Mouse (Mus musculus): ENCODE results near the gene 4931409K22Rik.

The 4931409K22Rik gene

DNA sequence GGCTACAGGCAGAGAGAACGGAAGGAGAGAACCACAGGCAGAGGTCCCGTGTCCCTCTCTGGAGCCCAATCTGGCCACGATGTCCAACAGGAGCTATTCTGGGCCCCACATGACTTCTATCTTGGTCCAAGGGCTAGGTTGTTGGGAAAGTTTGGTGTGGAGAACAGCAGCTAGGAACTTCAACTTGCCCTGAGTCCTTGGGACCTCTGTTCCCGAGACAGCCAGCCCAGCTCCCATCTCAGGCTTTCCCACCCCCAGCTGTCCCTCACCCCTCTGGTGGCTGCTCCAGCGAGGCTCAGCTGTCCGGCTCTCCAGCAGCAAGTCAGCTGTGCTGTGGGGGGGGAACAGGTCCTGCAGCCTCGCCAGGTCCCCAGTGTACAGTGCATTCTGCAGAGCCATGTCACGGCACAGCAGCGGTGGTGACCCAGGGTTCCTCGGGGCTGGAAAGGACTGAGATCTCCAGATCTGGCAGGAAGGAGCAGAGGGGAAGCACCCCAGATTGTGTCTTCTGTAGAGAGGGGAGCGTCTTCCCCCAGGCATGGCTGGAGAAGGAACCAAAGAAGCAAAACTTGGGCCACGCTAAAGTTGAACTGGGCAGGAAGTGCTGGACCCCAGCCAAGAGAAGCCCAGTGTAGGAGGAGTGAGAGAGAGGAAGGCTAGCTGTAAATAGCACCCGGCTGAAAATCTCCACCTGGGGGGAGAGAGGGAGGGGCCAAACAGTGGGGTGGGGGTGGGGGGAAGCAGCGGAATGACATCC, 16.0 kb downstream of the 4931409K22Rik start, which contains the start of gene Asb10:
Gene Asb10, minus strand, starts transcription at position 592 of the 757 bp plus-strand sequence.
- DNase-seq (ENCODE audit: low read depth, low spot score): no peak

DNA sequence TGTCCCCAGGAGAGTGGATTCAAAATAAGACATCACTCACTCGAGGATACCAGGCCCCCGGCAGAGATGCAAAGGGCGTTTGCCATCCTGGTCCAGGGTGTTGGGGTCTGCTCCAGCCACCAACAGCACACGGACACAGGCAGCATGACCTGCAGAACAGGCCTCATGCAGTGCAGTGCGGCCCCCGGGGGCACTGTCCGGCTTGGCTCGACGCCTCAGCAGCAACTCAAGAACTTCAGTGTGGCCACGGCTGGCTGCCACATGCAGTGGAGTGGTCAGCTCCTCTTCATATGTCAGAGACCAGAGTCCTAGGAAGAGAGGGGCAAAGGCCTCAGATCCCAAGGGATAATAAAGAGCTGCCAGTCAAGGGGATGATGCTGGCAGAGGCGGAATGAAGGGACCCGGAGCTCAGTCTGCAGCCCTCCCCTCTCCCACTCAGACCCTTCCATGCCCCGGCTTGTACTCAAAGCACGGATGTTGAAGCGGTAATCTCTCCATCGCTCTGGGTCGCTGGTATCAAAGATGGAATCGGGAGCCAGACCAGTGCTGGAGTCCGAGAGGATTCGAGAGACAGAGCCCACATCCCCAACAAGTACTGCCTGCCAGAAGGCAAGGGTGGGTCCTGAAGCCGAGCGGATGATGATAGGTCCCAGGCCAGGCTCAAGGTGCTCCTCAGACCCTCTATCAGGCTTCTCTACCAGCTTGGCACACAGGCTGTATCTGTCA, 16.9 kb downstream of the 4931409K22Rik start:
- DNase-seq (ENCODE audit: low read depth, low spot score): no peak

DNA sequence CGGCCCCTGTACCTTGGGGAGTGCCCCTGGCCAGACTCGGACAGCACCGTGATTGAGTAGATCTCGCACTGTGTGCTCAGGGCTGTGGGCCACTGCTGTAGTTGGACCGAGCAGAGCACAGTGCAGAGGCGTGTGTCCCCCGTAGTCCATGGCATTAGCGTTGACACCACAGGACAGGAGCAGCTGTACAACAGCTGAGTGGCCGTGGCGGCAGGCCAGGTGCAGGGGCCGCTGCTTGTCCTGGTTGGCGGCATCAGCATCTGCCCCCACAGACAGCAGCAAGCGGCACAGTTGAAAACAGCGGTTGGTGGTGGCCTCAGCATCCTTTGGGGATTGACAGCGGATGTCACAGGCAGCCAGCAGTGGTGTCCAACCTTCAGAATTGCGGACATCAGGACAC, 19.0 kb downstream of the 4931409K22Rik start:
- no peak for DNase-seq (ENCODE audit: low read depth, low spot score)

DNA sequence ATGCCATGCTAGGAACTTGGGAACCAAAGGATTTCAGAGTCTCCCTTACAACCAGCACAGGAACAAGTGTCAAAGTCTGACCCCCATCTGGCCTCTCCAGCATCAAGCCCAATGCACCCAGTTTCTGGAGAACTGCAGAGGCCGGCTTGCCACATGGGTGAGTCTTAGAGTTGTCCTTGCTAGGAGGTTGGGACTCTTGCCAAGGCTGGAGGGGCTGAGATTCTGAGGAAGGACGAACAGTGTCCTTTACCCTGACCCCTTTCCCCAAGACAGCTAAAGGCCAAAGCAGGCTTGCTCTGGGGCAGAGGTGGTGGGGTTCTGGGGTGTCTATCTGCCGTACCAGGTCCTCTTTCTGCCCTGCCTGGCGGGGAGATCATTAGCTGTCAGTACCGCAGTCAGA, 20.1 kb downstream of the 4931409K22Rik start:
- DNase-seq (ENCODE audit: low read depth, low spot score): no peak

DNA sequence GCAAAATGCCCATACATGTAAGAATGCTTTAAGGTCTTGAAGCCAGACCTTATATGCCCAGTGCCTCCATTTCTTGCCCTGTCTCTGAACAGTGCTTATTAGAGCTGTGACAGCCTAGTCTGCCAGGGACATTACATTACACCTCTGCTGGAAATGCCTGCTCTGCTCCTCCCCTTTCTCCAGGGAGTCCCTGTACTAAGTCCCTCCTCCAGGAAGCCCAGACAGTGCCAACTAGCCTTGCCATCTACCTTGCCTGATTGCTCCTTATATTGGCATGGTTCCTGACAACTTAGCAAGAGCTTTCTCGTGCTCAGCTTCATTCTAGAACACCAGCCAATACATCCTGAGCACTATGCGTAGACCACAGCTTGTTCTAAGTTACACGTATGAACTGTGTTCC, 20.9 kb downstream of the 4931409K22Rik start:
- no peak for DNase-seq (ENCODE audit: low read depth, low spot score)

DNA sequence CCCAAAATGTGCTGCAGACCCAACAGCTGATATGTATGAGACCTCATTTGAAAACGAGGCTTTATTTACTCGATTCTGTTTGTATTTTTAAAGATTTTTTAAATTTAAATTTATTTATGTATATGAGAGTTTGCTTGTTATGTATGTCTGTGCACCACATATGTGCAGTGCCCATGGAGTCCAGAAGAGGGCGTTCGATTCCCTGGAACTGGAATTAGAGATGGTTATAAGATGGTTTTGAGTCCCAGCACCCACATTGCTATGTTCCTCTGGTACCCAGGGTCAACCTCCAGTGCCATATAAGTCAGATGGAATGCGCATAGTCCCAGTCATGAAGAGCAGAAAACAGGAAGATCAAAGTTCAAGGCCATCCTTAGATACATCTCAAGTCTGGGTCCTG, 22.3 kb downstream of the 4931409K22Rik start:
- peak; percentile 18 for DNase-seq (ENCODE audit: low read depth, low spot score)

DNA sequence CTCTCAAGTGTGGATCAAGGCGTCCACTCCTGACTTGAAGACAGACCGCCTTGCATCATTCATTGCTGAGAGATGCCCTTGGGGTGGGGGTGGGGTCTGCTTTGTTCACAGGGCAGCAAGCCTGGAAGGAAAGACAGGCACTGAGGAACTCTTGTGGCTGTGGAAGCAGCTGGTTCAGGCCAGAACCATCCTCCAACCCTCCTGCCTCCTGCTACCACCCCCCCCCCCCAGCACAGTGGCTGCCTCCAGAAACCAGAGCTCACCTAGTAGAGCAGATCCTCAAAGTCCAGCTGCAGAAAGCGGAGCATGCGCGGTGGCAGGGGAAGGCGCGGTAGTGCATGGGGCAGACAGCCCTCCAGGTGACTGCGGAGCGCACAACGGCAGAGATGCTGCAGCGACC, 23.2 kb downstream of the 4931409K22Rik start:
- no peak for DNase-seq (ENCODE audit: low read depth, low spot score)

DNA sequence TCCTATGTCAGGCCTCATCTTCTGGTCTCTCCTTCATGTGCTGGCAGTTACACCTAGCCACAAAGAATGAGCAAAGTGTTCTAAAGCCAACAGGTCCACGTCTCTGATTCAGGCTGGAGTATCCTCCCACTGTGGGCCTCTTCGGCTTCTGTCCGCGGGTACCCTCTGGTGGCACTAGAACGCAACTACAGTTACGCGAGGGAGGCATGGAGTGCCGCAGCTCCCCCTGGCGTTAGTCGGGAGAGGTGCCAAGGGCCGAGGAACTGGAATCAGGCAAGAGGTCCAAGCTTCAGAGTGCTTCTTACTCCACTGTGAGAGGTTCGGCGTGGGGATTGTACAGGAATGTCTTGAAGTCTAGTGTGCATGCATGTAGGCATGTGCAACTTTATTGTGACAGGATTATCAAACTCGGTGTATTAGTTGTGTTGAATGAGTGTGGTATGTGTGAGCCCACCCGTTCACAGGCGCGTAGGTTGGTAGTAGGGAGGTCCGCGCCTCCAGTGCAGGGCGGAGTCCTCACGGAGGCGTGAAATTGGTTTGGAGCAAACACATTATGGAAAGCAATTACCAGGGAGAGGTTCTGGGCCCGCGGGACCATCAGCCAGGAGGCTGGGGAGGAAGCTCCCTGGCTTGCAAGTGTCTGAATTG, 26.4 kb downstream of the 4931409K22Rik start:
- DNase-seq (ENCODE audit: low read depth, low spot score): peak; percentile 82

DNA sequence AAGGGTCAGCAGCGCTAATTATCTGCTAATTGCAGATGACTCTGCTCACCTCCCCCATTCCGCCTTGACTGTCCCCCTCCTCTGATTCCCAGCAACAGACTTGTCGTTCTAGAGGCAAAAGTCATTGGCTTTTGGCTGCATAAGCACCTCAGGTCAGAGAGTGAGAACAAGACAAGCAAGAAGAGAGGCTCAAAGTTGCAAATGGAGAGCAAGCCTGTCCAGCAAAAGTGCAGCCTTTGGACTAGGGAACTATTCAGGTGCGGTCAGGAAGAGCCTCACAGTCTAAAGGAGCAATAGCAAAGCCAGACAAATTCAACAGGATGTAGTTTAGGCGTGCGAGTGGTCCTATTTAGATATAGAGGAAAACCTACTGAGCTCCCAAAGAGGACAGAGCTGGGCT, 28.8 kb downstream of the 4931409K22Rik start:
- no peak for DNase-seq (ENCODE audit: low read depth, low spot score)

DNA sequence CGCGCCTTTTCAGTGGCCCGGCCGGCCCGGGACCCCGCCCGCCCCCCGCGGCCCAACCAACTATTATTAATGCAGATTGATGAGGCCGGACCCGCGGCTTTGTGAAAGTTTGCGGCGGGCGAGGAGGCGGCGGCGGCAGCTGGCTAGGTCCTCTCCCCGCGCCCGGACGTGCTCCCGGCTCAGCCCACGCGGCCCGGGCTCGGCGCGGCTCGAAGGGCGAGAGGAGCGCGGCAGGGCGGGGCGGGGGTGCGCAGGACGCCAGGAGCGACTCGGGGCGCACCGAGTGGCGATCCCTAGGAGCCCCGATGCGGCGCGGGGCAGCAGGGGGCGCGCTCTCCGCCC, 29.7 kb downstream of the 4931409K22Rik start, which contains the start of gene Gbx1:
Gene Gbx1, minus strand, starts transcription at position 314 of the 342 bp plus-strand sequence.
- DNase-seq (ENCODE audit: low read depth, low spot score): no peak

DNA sequence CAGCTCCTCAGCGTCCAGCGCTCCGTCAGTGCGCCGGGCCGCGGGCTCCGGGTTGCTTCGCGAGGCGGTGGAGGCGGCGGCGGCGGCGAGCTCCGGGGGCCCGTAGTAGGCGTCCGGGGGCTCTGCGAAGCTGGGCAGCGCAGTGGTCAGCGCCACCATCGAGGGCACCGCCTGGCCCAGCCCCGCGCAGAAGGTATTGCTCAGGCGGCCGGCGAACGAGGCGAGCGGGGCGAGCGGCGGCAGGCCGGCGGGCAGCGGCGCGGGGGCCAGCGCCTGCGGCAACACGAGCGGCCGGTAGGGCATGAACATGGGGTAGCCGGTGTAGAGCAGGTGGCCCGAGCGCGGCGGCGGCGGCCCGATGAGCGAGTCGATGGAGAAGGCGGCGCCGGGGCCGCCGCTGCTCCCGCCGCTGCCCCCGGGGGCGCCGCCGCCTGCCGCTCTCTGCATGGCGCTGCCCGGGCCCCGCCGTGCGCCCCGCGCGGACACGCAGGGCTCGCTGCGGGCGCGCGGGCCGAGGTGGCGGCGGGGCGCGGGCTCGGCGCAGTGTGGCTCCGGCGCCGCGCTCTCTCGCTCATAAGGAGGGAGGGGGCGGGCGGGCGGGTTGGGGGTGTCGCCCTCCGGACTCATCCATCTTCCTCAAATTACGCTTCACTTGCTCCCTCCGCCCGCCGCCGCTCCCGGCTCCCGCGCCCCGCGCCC, 30.3 kb downstream of the 4931409K22Rik start:
- no peak for DNase-seq (ENCODE audit: low read depth, low spot score)

DNA sequence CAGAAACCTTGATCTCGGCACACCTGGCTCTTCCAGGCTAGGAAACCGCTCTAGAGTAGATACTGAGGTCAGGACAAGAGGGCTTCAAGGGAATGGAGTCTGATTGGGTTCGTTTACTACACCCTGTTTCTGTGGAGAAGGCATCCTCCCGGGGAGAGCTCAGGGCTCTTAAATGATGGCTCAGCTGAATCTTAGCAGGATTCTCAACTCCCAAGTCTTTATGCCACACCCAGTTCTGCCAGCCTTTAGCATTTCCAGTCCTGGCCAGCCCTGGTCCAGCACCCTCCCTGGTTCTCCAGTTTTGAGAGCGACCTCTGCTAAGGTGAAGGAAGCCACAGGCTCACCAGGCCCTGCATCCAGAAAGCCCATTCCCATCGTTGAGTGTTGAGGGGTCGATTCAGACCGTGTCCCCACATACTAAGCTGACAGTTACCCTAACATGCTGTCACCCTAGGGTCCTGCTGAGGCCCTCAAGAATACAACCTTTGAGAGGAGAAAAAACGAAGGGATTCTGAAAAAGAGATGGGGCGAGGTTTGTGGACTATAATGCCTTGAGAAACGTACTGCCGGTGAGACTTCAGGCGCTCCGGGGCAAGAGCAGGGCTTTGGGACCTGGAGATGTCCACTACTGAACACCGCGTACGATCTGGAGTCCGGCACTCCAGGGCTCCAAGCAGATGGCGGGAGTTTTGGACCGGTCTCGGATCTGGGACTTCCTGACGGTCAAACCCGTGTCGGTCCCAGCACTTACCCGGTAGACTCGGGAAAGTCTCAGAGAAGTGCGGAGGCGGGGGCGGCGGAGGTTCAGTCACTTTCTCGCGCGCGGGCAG, 31.0 kb downstream of the 4931409K22Rik start:
- no peak for DNase-seq (ENCODE audit: low read depth, low spot score)

DNA sequence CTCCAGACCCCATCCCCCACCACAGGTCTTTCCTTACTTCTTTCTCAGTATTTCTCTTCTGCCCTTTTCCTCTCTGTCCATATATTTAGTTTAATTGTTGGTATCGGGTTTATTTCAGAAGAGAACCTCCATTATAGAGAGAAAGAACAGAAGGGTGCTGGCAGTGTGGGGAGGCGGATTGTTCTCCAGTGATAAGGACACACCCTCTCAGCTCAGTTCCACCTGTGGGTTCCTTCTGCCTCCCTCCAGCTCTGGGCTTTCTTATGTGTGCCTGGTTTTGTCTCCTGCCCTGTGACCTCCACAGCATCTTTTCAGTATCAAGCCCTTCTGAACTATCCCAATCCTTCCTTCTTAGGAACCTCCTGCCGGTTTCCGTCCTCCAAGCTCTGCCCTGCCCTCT, 32.1 kb downstream of the 4931409K22Rik start:
- DNase-seq (ENCODE audit: low read depth, low spot score): no peak

DNA sequence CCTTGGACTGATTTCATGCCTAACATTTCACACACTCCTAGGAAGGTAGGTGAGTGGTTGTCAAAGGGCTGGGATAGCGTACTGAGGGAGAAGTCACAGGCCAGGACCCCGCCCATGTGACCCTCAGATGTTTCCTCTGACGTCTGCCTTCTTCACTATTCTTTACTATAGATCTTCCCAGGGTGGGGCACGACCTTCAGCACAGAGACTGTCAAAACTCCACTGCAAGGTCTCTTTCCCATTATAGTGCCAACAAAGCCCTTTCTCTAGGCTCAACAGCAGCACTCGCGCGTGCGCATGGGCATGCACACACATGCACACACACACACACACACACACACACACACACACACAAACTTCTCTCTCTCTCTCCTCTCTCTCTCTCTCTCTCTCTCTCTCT, 32.8 kb downstream of the 4931409K22Rik start:
- no peak for DNase-seq (ENCODE audit: low read depth, low spot score)

DNA sequence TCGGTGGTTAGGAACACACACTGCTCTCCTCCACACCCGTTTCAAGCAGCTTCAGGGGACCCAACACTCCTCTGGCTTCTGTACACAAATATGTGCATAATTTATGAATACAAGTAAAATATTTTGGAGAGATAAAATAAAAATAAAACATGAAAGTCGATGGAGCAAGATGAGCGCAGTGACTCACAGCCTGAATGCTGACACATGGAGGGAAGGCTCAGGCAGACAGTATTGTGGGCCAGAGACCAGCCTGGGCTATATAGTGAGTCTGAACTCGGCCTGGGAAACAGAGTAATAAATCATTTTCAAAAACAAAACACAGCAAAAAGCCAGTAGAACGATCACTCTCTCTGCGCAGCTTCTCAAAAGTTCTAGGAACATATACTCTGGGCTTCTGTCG, 35.2 kb downstream of the 4931409K22Rik start:
- no peak for DNase-seq (ENCODE audit: low read depth, low spot score)

DNA sequence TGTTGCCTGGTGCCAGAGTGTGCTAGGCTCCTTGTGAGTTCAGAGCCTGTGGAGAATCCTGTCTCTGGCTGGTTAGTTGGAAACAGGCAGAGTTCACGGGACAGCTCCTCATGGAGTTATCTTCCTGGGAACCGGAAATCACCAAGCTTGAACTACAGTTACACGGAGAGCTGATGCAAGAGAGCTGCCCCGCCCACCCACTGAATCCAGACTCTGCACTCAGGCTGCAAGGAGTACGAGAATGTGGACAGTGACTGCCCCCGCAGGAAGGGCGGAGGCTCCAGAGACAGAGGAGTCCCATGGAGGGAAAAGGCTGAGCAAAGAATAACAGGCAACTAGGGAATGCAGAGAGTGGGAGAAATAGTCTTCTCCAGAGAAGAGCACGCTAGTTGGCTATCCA, 44.3 kb downstream of the 4931409K22Rik start:
- no peak for DNase-seq (ENCODE audit: low read depth, low spot score)

DNA sequence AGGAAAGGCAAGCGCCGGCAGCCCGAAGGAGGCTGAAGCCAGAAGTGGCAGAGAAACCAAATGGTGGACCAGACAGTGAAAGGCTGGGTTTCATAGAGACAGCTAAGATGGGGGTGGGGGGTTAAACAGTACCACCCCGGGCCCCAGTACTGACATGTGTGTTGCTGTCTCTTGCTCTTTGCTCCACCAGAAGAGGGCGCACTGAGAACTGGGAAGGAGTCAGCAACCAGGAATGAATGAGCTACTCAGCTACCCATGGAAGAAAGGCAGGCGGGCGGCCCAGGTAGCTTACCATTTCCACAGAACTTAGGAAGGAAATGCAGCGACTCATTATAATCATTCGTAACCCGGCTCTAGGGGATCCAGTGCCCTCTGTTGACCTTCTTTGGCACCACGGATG, 46.0 kb downstream of the 4931409K22Rik start:
- peak; percentile 49 for DNase-seq (ENCODE audit: low read depth, low spot score)

DNA sequence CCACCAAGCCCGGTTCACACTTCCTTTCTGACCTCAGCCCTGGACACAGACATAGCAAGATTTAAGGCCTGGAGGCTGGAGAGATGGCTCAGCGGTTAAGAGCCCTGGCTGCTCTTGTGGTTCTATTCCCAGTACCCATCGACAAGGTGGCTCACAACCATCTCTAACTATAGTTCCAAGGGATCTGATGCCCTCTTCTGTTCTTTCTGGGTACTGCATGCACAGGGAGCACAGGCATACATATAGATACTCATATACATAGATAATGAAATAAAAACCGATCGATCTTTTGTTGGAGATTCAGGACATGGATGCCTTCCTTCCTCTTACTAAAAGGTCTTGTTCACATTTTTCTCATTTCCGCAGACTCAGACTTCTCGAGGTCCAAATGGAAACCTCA, 48.2 kb downstream of the 4931409K22Rik start:
- peak; percentile 14 for DNase-seq (ENCODE audit: low read depth, low spot score)

DNA sequence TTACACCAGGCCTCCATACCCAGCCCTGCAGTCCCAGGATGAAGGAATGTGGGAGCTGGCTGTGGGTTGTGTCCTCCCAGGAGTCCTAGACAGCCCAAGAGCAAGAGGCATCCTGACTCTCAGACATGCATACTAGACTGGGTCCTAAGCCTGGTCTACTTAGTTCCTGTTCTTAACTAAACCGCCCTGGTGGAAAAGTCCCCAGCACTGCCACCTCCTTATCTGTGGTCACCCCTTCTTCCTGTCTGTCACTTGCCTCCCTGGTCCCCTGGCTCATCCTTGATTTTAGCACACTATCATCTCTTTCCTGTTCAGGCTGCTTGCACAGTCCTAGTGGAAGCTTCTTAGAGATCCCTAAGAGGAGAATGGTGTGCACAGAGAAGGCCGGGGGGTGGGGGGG, 51.1 kb downstream of the 4931409K22Rik start:
- no peak for DNase-seq (ENCODE audit: low read depth, low spot score)

DNA sequence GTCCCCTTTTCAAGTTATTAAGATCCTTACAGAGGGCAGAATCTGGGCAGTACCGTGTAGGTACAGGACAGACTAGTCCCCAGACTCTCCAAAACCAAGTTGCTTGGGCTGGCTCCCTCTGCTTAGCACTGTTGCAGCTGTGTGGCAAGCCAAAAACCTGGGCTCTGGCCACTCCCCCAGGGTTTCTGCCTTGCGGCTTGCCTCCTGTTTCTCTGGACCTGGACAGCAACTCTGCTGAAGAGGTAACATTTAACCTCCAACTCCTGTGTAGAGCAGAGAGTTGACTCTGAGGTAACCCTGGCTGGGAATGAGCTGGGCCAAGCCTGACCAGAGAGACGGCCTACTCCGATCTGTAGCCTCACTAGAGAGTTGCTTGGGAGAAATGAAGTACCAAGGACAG, 53.8 kb downstream of the 4931409K22Rik start:
- DNase-seq (ENCODE audit: low read depth, low spot score): no peak

DNA sequence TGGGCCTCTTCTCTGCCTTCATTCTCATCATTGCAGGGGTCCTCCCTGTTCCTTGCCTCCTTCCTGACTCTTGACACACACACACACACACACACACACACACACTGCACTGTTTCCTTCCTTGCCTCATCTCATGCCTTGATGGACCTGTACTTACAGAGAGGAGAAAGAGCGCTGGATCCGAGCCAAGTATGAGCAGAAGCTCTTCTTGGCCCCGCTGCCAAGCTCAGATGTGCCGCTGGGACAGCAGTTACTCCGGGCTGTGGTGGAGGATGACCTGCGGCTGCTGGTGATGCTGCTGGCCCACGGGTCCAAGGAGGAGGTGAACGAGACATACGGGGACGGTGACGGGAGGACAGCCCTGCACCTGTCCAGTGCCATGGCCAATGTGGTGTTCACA, 55.8 kb downstream of the 4931409K22Rik start:
- DNase-seq (ENCODE audit: low read depth, low spot score): no peak
